ENCODE assay signal across 11 mouse cellular contexts in genomic region chr7:71936690-71937089, GRCm38 (mm10).
DNase-seq lines count a peak whose midpoint lies in the region; ATAC-seq and TF ChIP-seq lines count a peak whose summit lies in the region.
"Had no signal": no experiment of that assay in that cellular context is flagged by ENCODE, and none has a peak within 500 bp of the region (broad histone marks: within the 10 kb centered on the region; RNA-seq: fewer than 3 reads in every experiment).

No protein-coding gene starts in this region.

- no peaks in the 10 kb centered on the region for H3K9me3 ChIP-seq in lung, embryonic 14.5 days (ENCODE audit: low read depth, low read length)
- H3K9me3 ChIP-seq in intestine, postnatal 0 days (ENCODE audit: control insufficient read depth): no peaks in the 10 kb centered on the region
- H3K9me3 ChIP-seq: hindbrain, embryonic 15.5 days; neural tube, embryonic 13.5 days had no signal

- H3K27me3 ChIP-seq in lung, embryonic 14.5 days (ENCODE audit: insufficient read depth, low read length): no peaks in the 10 kb centered on the region
- H3K27me3 ChIP-seq in intestine, postnatal 0 days (replicated peaks; ENCODE audit: control insufficient read depth, insufficient read depth, low read length): no peaks in the 10 kb centered on the region
- H3K27me3 ChIP-seq: hindbrain, embryonic 15.5 days; neural tube, embryonic 13.5 days had no signal

- intact Hi-C loops in heart, postnatal 36 days (cut with DNase I): loop anchor here (2.0 kb wide), 2 partner anchors 24 to 226 kb away; no protein-coding TSS in a partner anchor

- DNase-seq in lung, embryonic 14.5 days: peak; percentile 33
- no peak for DNase-seq in lung, postnatal 25 days (ENCODE audit: low spot score)
- peak; percentile 24 to 31 for DNase-seq in heart, postnatal 36 days
- peak; percentile 42 to 67 for DNase-seq in kidney, postnatal 4 days
- no peak for DNase-seq in cerebellum, adult 11 months
- DNase-seq in right cerebral cortex, adult 18-20 months: no peak
- DNase-seq: forebrain, postnatal 0 days had no signal

- H3K4me2 ChIP-seq in lung, embryonic 14.5 days: no peak overlapping the region
- no peak overlapping the region for H3K4me2 ChIP-seq in intestine, postnatal 0 days (replicated peaks; ENCODE audit: low read depth)
- H3K4me2 ChIP-seq: hindbrain, embryonic 15.5 days; neural tube, embryonic 13.5 days had no signal

- WGBS in lung, embryonic 14.5 days: 60% methylated on average over 4 of the region's 4 CpGs
- 72% methylated on average over 4 of the region's 4 CpGs for WGBS in intestine, postnatal 0 days

- ATAC-seq in lung, embryonic 14.5 days (ENCODE audit: insufficient read depth): no peak
- no peak for ATAC-seq in intestine, postnatal 0 days
- ATAC-seq: forebrain, postnatal 0 days had no signal

- H3K36me3 ChIP-seq in lung, embryonic 14.5 days (ENCODE audit: insufficient read depth): no peaks in the 10 kb centered on the region
- H3K36me3 ChIP-seq in intestine, postnatal 0 days (ENCODE audit: control insufficient read depth, insufficient read depth): no peaks in the 10 kb centered on the region
- H3K36me3 ChIP-seq: G1E; hindbrain, embryonic 15.5 days; neural tube, embryonic 13.5 days had no signal

- no peak overlapping the region for H3K27ac ChIP-seq in lung, embryonic 14.5 days (ENCODE audit: low read depth)
- H3K27ac ChIP-seq in intestine, postnatal 0 days (ENCODE audit: low read depth, low read length): no peak overlapping the region
- H3K27ac ChIP-seq: hindbrain, embryonic 15.5 days; neural tube, embryonic 13.5 days had no signal

- no peak overlapping the region for H3K9ac ChIP-seq in lung, embryonic 14.5 days
- no peak overlapping the region for H3K9ac ChIP-seq in intestine, postnatal 0 days (ENCODE audit: low read depth, low read length)
- H3K9ac ChIP-seq: forebrain, postnatal 0 days; hindbrain, embryonic 15.5 days; neural tube, embryonic 13.5 days had no signal

- TF ChIP-seq CTCF in lung, embryonic 14.5 days (IDR thresholded peaks at IDR 0.05; ENCODE audit: low read depth): no peak
- no peak for TF ChIP-seq CTCF in intestine, postnatal 0 days (IDR thresholded peaks at IDR 0.05; ENCODE audit: low read depth)

- H3K4me1 ChIP-seq in lung, embryonic 14.5 days (ENCODE audit: insufficient read depth): 0 out of 2 replicates have a peak, but pooled peaks cover 2% of the 10 kb centered on the region
- H3K4me1 ChIP-seq in intestine, postnatal 0 days (replicated peaks; ENCODE audit: control insufficient read depth, insufficient read depth, low read length): no peaks in the 10 kb centered on the region

- no peak overlapping the region for H3K4me3 ChIP-seq in lung, embryonic 14.5 days (ENCODE audit: low read depth, low read length)
- H3K4me3 ChIP-seq in intestine, postnatal 0 days (ENCODE audit: low read depth, low read length): no peak overlapping the region
- H3K4me3 ChIP-seq: hindbrain, embryonic 15.5 days; neural tube, embryonic 13.5 days had no signal

Comparison
In these comparisons a context has a peak if more than half of its experiments do, and no peak if none do; other contexts are left out.
1. DNase-seq: peak in lung, embryonic 14.5 days (single experiment), heart, postnatal 36 days (2 of 2) and kidney, postnatal 4 days (2 of 2); none in lung, postnatal 25 days (single experiment), cerebellum, adult 11 months (single experiment) and right cerebral cortex, adult 18-20 months (single experiment).